Mouse (Mus musculus) CD4-positive naive resting alpha-beta T cell, adult 76 days (primary cell): ENCODE data around the gene Vmn2r120. TPM values are rescaled to one million over a fixed set of nuclear protein-coding genes. Genes with fewer than 3 reads are reported as not detected.

Experiments used
- total RNA-seq: library from RNA; stranded (reverse); gene quantifications from one replicate; pipeline ENCODE4 v1.2.4, GENCODE M21; 2023

The Vmn2r120 gene
- total RNA-seq: not detected

GRCm38 (mm10) chr17:57545405-57545804, at the start of gene Vmn2r120:
Vmn2r120 (minus strand) TSS chr17:57545505.

Other genes with a start within 250 kb of the Vmn2r120 start
- gene Adgre1, start 186.8 kb downstream of the Vmn2r120 start, total RNA-seq: 7.6 TPM
- gene Gm21834, start 196.7 kb upstream of the Vmn2r120 start, total RNA-seq: not detected
- gene Cntnap5c, start 224.1 kb upstream of the Vmn2r120 start, total RNA-seq: not detected